Mouse (Mus musculus) right cerebral cortex, adult 18-20 months (tissue): ENCODE measurements around the gene Tlr8.
"Not testable (repeated sequence)": the region's sequence is repeated elsewhere in the genome, so short reads cannot be mapped to it uniquely, and the experiment has no call there.

Experiments used
- DNase-seq: peaks from one replicate; pipeline ENCODE4 v3.0.0; 2022; ENCODE audit warnings: mixed read lengths

Tlr8 gene

DNA sequence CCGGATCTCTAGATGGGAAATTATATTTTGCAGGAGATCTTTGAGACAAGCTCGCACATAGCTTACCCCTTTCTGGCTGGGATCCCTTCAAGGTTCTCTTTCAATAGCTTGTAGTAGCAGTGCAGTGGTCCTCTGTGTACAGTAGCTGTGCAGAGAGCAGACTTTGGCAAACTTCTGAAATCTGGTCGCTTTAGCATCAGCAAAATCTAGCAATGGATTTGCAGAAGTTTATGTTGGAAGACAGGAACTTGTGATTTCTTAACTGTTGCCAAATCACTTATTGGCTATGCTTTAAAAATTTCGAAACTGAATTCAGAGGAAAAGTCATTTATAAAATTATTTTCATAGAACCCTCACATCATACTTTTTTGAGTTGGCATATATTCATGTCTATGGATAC, at the start of gene Tlr8:
Tlr8 (minus strand) TSS at position 244 of the 400 bp plus-strand sequence.
- no peak for DNase-seq

DNA sequence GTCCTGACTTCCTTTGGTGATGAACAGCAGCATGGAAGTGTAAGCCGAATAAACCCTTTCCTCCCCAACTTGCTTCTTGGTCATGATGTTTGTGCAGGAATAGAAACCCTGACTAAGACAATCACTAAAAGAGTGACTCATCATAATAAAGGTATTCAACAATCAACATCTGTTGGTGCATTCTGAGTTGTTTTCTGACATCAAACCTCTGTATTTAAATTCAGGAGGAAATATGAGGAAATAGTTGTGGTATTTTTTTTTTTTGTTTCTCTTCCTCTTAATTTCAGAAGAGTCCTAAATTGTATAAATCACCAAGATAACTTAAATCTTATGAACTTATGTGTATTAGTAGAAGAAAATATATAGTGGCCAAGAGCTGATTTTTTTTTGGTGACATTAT, 37.9 kb upstream of the Tlr8 start:
- DNase-seq = not testable (repeated sequence)

DNA sequence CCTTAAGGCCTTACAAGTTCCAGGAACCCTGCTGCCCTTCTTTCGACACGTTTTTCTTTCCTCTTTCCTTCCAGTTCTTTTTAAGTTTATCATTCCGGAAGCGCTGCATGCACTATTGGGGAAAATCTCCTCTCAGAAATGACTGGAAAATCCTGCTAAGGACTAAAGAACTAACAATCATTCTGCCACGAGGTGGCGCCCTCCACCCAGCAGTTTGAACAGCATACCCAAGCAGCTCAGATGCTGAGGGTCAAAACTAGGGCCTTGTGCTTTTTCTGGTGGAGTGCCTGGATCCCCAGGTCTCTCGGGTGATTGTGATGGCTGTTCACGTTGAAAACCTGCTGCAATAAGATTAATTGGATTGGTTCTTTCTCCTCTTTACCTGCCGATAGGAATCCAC, 12.8 kb upstream of the Tlr8 start:
- peak; percentile 52 for DNase-seq

DNA sequence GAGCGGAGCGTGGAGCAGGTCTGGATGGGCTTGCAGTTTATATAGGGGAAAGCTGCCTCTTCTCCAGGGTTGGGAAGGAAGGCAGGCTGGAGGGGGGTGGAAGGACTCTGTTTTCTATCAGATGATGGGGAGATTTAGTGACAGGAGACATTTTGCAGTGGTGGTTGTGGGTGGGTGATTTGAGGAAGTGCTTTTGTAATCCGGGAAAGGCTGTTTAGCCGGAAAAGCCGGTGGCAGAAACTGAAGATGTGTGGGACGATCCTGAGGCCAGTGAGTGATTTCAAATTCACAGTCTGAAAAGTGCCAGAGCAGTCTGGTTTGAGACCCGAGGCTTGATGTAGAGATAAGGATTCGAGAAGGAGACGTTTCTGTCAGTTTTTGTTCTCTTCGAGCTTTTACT, 12.4 kb upstream of the Tlr8 start:
- DNase-seq = peak; percentile 0

DNA sequence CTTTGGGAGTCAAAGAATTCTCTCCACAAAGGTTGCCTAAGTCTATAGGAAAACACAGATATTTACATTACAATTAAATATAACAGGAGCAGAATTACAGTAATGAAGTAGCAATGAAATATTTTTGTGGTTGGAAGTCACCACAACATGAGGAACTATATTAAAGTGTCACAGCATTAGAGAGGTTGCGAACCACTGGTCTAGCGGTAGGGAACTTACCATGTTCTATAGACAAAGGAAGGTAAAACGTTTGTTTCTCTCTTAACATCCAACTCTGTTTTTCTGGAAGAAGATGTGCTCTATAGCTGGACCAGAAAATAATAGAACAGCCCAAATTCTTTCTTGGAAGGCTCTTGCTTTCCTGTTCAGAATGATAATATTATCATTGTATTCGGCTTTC, 599 bp downstream of the Tlr8 start:
- no peak for DNase-seq

DNA sequence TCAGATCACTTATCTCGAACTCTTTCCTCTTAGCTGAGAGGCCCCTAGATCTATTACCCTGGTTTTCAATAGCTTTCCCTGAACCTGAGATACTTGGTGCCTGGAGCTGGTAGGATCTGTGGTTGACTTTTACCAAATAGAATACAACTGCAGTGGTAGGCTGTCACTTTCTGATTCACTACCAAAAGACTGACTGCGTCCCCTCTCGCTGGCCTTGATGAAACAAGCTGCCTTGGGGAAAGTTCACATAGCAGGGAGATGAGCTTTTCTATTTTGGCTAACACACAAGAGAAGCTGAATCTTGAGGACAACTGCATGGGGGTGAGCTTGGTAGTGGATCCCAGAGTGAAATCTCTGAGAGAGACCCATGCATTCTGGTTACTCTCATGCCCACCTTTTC, 22.4 kb downstream of the Tlr8 start:
- no peak for DNase-seq

DNA sequence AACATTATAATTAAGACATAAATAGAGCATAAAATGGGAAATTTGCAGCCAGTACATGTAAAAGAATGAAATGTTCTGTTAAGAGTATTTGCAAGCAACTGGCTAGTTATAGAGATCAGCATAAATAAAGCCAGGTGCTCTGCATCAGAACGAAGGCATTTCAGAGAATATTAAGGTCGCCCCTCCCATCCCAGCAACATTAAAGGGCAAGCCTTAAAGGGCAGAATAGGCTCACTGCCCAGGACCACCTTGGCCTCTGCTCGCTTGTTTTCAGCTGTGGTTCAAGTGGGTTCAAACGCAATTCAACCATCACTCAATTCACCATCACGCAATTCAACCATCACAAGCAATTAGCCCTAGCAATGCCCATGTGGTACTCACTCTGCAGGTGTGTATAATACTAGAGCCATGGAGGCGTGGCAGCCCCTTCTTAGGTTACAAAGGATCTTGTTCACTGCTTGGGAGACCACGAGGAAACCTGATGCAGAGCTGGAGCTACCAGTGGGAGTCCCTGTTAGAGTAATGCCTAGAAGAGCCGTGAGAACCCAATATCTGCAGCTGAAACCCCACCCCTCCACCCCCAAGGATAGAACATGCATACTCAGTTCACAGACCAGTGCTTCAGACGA, 24.7 kb downstream of the Tlr8 start:
- no peak for DNase-seq

DNA sequence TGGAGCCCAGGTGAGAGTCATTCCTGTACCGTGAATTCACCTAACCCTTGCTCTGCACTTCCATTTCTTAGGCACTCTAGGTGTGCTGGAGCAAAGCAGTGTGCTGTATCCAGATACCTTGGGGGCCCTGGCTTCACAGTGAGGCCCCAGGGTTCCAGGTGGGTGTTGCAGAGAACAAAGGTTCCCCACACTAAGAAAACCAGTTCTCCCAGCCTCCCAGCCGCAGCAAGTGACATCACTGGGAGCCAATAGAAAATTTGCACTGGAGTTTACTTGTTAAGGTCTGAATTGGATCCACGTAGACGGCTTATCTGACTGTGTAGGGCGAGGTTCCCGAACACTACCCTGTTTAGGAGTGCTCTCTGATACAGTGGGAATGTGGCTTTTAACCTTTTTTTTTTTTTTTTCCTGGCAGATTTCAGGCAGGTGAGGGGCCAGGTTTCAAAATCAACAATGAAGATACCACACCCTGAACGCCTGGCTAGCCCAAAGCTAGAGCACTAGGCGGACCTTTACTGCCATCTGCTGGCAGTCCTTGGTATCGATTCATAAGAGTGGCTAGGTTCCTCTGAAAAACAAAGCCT, 30.9 kb downstream of the Tlr8 start:
- peak; percentile 60 for DNase-seq

DNA sequence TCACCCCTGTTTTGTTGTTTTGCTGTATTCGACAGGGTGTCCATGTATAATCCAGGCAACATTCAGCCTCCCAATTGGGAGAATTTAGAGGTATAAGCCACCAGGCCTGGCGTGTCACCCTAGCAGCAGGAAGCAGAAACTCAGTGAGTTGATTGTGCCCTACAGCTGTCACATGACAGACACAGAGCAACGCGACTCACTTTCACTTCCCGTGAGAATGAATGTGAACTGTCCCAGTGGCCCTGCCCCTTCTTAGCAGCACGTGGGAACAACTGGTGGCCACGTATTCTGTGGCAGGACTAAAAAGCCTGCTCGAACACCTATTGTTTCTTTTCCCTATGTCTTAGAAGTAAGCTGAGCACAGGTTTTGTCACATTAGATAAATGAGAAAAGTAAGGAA, 33.0 kb downstream of the Tlr8 start:
- no peak for DNase-seq

DNA sequence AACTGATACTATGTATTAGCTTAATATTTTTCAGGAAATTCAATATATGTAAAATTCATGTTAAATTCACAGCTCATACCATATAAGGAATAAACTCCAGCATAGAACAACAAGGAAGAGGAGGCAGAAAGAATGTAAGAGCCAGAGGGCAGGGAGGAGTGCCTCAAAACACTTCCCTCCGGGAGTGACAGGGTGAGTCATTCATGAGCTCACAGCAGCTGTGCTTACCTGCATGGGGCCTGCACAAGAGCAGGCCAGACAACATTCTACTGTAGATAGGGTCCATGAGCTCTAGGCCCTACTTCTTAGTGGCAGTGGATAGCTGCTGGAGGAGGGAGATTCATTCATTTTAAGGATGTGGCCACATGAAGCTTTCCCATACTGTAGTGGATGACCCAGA, 34.3 kb downstream of the Tlr8 start:
- DNase-seq = no peak

DNA sequence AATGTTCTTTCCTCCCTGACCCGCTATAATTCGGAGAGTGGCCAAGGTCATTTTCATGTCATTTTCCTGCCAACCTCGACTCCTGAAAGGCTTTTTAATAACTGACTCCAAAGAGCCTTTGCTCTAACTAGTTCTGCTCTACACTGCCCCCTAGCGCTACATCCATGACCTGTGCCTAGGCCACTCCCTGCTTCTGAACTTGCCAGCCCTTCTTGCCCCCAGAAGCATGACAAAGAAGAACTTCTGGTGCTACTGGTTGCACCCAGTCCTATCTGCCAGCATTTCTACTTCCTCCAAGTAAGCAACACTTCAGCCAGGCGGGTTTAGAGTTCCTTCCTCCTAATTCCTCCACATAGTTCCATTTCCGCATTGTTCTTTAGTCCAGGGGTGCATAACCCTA, 34.9 kb downstream of the Tlr8 start:
- no peak for DNase-seq

DNA sequence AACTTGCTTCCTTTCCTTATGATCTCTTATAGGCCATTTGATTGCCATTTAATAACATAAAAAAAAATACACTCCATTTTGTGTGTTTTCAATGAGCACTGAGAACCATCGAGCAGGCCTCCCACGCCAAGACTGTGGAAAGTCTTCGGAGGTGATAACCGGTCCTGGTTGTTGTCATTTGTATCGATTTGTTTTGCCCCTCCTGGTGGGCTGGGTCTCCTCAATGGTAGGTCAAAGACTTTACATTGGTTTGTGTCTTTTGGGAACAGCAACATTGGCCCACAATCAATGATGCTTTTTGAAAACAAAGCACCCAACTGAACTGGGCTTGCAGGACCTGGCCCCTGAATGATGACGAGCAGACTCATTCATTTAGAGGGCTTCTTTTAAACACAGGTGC, 36.4 kb downstream of the Tlr8 start:
- no peak for DNase-seq

DNA sequence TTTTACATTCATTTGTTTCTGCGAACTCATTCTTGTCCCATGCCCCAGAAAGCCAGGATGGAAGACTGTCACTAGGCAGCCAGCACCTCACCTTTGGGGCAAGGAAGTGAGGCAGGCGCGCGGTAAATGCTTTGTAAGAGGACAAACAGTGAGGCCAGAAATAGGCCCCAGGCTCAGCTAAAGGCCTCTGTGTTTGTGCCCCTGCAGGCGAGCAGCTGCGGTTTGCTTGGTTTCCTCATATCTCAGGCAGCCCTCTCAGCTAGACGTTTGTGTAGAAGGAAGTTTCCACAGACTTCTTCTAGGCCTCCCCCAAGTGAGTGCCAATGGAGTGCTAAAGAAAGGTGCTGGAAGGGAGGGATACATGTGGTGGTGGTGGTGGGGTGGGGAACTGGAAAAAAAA, 37.0 kb downstream of the Tlr8 start:
- no peak for DNase-seq

DNA sequence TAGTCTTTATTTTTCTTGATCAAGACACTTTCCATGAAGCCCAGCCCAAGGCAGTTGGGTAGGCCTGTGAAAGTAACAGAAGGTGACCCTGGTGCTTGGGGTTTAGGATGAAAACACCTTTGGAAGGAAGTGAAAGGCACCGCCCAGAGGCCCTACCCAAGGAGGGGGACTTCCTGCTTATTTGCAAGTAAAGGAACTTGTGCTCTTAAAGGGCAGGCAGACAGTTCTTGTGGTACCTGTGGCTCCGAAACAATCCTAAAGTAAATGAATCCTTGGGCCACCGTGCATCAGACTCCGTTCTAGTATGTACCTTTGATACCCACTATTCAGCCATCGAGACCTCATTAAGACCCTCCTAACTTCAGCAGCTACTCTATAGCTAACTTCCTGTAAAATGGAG, 37.6 kb downstream of the Tlr8 start:
- DNase-seq = no peak

DNA sequence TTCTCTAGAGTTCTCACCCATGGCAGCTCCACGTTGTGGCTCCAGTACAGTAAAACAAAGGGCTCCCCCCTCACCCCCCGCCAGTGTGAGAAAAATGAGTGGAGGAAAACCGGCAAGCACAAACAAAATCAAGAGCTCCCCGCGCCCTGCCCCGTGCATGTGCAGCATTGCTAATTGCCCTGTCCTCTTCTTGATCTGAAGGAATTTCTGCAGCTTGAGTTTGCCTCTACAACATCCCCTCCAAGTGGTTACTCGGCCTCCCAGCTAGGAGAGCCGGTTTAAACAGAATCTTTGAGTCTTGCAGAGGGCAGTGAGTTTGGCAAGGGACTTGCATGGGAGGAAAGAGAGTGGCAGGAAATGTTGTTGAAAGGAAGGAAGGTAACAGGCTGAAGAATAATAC, 51.4 kb downstream of the Tlr8 start:
- no peak for DNase-seq

DNA sequence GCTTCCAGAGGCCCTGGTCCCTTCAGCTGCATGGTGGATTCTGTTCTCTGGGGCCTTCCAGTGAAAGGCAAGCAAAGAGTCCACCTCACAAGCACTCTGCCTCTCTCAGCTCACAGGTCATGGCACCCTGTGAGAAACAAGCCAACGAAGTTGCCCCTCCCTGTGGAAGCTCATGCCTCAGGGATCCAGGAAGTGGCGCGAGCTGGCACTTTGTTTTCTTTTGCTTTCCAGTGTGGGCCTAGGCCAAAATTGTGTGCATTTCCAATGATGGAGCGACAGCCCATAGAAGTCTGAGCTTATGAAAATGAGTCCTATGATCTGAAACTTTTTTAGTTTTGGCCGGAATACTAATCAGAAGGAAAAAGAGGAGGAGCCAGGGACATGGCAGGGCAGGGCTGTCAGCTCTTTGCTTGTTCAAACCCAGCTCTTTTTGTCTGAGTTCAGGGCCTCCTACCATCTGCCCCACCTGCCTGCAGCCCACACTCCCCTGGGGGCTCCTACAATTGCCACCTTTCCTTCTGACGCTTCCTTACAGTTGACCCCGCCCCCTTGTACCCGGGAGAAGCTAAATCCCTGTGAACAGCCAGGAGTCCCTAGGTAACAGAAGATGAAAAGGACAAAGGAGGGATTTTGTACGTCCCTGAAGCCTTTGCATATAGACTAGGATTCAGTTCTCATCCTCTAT, 52.1 kb downstream of the Tlr8 start:
- DNase-seq = no peak

DNA sequence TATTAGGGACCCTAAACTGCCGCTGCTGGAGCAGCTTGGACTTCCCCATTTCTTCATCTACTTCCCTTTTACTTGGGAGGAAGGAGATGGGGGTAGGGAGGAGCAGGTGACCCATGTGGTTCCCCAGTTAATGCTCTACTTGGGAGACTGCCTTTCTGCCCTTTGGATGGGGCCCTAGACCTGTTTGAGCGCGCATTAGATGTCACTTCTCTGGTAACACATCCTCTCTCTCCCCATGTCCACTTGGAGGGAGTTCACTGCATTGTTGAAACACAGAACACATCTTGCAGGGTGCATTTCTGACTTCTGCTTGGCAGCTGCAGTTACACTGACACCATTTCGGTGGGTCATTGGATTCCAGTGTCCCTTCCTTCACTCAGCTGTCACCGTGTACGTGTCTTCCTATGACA, 53.8 kb downstream of the Tlr8 start:
- DNase-seq = no peak

DNA sequence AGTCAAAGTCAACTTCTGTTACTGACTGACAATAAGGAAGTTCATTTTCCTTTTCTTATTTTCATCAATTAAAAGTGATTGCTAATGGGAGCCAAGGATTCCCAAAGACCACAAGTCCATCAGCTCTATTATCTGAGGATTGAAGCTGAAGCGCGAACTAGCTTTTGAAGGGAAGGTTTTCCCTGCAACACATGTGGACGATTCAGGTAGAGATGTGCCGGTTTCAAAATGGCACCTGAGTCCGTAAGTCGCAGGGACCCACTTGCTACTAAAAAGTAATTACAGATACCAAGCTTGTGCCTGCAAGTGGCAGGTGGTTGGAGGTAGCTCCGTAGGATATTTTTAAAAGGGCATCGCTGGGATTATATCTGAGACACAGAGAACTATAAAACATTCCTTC, 54.3 kb downstream of the Tlr8 start:
- DNase-seq = no peak

DNA sequence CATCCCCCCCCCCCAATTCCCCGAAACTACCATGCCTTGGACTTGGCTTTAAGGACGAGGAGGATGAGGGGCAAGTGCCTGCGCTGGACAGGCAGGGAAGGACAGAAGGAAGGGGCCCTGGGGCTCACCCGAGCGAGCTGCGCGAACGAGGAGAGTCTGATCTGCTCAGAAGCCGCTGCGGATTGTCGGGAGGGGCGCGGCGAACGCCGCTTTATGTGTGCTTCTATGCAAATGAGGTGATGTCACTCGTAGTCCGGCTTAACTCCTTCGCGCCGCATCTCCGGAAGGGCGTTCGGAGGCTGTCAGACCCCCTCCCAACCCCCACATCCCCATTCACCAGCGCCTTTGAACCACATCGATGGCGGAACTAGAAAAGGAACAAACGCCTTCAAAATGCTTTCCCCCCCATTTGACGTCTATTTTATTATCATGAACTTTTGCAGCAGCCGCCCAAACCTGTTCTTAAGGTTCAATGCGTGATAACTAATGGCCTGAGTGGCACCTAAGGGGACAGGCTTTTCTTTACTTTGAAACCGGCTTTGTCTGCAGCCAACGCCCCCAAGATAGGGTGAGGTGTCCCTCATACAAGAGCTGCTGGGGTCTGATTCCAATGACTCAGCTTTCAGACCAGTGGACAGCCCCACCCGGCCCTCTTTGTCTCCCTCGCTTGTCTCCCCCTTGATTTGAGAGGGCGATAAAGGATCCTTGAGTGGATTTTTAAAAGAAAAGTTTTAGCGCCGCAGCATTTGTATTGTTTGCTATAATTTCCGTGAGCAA, 55.0 kb downstream of the Tlr8 start, which contains the start of gene Tmsb4x:
Tmsb4x (minus strand) TSS at position 338 of the 777 bp plus-strand sequence.
- peak; percentile 71 for DNase-seq

DNA sequence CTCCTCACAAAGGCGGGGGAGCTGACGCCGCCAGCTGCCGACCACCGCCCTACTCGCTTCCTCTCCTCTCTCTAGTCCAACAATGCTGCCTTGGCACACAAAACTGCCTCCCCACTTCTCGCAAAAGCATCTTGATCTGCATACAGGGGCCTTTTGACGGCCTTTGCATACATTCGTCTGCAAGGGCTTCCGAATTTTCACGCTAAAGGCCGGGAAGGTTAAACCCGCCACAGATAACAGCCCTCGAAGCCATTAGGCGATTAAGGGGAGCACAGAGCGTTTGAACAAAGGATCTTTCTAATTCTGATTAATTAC, 55.7 kb downstream of the Tlr8 start:
- no peak for DNase-seq

DNA sequence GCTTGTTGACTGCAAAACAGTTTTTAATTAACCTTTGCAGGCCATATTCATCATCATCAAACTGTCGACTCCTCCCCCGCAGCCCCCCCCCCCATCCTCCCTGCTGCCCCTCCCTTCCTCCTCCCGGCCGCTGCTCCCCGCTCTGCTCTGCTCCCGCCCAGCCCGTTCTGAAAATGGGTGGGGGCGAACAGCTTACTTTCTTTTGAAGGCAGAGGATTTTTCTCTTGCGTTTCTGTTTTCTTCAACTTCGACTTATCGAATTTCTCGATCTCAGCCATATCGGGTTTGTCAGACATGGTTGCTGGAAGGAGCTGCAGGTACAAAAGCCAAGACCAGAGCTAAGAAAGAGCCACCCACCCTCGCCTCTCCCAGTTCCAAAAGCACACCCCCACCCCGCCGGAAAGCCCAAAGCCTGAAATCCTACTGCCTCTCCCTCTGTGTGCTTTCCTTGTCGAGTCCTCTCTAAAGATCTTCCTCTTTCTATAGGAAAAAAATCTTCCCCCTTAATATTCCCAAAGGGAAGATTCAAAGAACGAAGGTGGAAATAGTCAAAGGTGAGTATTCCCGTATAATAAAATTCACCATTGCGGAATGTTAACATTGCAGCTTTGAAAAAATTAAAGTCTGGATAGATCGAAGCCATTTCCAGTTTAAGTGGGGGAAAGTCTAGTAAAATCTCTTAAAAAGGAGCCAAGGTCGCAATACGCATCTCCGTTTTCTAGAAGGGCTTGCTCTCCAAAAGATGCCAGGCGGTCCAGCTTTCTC, 56.2 kb downstream of the Tlr8 start:
- DNase-seq = peak; percentile 21

DNA sequence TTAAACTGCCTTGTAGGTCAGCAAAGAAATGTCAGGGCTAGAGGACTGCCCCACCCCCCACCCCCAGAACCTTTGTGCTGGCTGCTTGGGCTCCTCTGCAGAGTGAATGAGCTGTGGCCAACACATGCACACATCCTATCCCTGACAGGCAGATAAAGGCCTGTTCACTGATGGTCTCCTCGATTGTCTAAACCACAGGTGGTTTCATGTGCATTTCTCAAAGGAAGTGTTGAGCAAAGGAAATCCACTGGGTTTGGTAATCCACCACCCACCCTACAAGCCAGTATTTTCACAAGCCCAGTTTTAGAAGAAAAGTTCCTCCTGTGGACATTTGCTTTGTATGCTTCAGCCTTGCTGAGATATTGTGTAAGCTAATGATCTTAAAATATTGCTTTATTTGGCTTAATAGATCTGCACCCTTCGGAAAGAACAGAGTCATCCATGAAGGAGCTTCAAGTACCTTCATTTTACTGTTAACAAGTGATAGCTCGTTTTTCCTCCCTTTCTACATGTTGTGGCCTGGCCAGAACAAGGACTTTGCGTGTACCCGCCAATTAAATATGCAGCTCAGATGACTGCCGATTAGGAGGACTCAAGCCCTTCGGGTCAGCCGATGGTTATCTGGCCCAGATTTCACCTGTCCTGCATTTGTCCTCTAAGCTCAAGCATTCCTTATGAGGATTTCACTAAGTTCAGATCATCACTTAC, 58.2 kb downstream of the Tlr8 start:
- no peak for DNase-seq
